Mouse (Mus musculus) frontal cortex, postnatal 36 days (tissue): ENCODE measurements around the gene Tbc1d13.
A peak's percentile ranks its signal among the peaks of the same experiment; 100 is the strongest.

ENCODE experiments used
- DNase-seq, 2 experiments: peaks; one replicate each; pipeline ENCODE4 v3.0.0; 2022; ENCODE audit warnings: low spot score in 2 of 2

Gene Tbc1d13

GRCm38 (mm10) chr2:30133613-30134377, at the start of gene Tbc1d13:
Gene Tbc1d13, plus strand, starts transcription at chr2:30133746.
- peak; percentile 97 to 99 for DNase-seq

GRCm38 (mm10) chr2:30084113-30084512, 49.4 kb upstream of the Tbc1d13 start:
- DNase-seq = no peak

- no peak for DNase-seq
Observed at GRCm38 (mm10) chr2:30084632-30085031, 48.9 kb upstream of the Tbc1d13 start.

DNA sequence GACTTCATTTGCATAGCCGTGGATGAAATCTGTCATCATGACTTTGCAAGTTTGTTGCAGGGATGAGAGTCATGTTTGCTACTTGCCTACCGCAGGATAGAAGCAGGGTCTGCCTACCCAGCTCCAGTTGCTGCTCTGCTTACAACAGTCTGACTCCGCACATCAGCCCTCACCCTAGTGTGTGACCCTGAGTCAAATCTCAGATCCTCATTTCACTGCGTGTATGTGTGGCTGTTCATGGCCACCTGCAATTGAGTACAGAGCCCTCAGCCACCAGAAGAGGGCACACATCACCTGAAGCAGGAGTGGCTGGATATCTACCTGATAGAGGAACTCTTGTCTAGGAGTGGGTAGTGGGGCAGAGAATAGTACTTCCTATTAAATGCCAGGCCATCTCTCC, 46.2 kb upstream of the Tbc1d13 start:
- no peak for DNase-seq

DNA sequence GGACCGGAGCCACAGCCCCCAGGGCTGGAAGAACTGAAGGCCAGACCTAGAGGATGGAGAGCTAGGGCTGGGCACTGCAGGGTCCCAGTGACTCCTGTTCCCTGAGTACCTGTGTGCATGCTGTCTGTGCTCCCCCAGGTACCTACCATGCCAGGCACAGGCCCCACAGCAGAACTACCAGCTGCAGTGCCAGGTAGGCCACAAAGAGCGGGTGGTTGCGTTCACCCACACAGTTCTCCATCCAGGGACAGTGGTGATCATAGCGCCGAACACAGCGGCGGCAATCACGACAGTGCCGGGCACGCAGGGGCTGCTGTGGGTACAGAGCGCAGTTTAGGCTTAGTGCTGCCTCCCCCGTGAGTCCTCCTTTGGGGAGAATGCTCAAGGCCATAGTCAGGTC, 42.0 kb upstream of the Tbc1d13 start:
- no peak for DNase-seq

DNA sequence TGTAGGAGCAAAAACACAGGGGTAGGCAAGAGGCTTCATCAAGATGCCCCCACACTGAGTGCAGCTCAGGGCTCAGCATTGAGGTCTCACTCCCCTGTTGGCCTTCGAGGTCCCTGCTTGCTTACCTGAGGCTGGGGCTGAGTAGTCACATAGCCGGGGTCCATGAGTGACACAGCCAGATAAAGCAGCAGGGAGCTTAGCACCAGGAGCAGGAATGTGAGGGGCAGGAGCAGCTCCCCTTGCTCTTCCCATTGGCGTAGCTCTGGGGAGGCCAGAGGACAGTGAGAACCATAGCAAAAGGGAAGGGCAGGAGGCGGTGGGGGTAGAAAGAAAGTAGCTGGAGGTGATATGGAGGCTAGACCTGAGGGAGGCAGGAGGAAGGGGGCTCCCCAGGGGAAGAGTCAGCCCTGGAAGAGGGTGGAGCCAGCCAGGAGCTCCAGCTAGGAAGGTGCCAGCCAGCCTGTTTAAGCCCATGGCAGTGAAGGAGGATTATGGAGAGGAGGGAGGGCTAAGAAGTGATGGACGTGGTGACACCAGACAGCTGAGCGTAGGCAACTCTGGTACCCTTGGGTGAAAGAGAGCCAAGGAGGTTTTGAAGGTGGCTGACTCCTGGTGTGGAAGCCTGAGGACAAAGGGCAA, 41.1 kb upstream of the Tbc1d13 start:
- DNase-seq = no peak

DNA sequence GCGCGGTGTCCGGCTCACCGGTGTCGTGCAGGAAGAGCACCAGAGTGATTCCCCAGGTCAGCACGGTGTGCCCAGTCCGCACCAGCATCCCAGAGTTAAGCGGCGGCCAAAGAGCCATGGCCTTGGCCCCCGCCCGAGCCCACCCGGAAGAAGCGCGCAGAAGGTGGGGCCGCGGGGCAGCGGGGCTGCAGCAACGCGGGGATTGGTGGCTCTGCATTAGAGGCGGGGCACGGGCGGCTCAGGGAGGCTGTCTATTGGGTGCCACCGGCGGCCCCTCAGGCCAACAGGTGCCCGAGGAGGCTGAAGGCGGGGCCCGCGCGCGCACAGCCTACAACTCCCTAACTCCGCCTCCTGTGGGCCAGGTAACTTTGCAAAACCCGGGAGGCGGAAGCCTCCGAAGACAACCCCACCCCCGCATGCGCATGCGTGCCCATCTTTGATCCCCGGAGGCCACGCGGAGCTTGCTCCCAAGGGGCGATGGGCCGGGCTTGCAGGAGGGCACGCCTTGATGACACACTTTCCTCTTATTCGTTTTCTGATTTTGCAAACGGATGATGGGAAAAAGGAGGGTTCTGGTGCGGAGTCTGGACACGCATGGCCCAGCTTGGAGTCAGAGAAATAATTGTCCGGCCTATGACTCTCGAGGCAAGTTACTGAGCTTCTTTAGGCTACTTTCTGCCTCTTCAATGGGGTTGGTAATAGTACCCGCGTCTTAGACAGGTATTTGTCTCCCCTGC, 39.9 kb upstream of the Tbc1d13 start, which contains the start of gene Zdhhc12:
Gene Zdhhc12, minus strand, starts transcription at position 178 of the 737 bp plus-strand sequence.
- peak; percentile 90 to 92 for DNase-seq

DNA sequence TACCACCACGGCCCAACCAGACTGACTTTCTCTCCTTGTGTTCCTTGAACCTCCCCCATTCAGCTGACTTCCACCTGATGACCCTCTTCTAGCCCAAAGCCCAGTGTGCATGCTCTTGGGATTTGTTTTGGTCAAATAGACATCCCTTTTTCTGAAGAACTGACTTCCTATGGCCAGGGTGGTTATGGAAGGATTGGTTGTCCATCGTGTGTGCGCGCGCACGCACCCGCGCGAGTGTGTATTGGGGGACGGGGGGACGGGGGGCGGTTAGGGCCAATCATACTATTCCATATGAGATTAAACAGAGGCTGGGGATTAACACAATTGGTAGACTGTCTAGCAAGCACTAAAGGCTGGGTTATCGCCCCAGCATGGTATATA, 39.3 kb upstream of the Tbc1d13 start:
- no peak for DNase-seq

GRCm38 (mm10) chr2:30095882-30096527, 37.5 kb upstream of the Tbc1d13 start:
- DNase-seq = peak in 1 of 2 experiments; percentile 24

DNA sequence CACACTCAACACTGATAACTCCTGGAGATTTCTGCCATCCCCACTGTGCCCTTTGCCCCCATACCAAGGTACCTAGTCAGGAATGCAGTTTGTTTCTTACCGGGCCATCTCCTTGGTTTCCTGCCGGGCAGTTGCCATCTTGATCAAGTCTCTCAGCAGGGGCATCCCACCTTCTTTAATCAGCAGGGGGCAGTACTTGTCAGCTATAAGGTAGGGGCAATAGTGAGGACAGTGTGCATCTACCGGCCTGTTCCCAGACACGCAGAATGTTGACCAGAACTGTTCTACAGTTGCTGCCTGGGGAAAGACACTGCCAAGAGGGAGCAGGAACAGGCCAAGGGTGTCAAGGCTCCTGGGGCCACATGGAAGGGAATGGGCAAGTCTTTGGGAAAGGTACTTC, 33.3 kb upstream of the Tbc1d13 start:
- no peak for DNase-seq

GRCm38 (mm10) chr2:30106364-30106763, 27.2 kb upstream of the Tbc1d13 start:
- DNase-seq = peak in 1 of 2 experiments; percentile 50

DNA sequence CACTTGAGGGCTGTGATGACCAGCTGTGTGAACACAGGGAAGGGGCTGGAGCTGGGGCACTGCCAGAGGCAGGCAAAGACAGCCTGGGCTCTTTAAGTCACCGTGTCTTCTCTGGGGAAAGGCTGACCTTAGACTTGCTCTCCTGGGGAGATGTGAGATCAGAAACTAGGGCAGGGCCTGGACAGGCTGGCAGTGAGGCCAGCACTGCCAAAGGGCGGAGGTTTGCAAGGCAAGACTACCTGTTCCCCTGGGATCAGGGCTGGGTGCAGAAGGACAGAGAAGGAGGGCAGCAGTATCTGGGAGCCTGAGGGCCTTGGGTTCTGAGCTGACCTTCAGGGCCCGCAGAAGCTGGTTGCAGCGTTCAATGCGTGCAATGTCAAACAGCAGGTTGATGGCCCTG, 25.9 kb upstream of the Tbc1d13 start:
- DNase-seq = no peak

DNA sequence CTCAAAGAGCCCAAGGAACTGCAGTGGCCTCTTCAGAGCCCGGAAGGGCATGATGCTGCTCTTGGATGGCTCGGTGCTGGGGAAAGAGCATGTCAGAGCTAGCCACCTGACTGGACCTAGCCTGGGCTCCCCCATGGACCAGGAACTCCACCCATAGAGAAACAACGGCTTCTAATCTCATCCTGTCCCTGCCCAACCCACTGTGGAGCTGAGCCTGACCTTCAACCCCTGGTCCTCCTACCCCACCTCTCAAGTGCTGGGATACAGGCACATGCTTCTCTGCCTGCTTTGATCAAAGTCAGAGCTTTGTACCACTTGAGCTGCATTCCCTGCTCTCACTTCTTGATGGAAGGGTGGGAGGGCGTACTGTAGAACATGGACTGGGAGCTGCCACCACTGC, 25.3 kb upstream of the Tbc1d13 start:
- DNase-seq = no peak

DNA sequence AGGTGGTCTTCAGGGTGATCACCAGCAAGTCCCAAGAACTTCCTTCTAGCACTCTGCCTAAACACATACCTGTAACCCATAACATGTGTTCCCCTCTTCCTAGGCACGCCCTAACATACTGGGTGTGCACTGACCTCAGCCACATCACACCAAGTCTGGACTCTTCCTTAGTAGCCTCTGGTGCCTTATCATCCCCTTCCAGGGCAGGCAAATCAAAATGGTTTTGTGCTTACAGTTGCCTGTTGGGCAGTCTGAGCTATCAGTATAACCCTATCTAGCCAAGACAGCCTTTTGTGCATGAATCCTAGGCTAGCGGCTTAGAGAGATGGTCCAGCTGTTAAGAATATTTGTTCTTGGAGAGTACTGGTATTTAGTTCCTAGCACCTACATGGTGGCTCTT, 22.0 kb upstream of the Tbc1d13 start:
- DNase-seq = no peak

GRCm38 (mm10) chr2:30112564-30112963, 21.0 kb upstream of the Tbc1d13 start:
- no peak for DNase-seq

GRCm38 (mm10) chr2:30119641-30120051, 13.9 kb upstream of the Tbc1d13 start:
- peak; percentile 74 to 76 for DNase-seq

DNA sequence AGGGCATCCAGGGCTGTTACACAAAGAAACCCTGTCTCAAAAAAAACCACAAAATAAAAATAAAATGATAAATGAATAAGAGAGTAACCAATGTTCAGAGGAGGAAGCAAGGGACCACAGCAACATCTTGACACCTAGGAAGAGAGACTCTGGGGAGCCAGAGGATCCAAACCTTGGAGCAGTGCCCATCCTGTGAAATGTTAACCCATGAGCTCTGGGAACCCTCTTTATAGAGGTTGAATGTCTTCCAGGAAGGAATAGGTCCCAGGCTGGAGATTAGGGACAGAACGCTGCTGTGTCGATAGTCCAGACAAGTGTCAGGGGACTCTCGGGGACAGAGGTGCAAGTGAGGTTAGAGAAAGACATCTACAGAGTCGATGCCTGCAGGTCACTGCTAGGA, 13.3 kb upstream of the Tbc1d13 start:
- no peak for DNase-seq

DNA sequence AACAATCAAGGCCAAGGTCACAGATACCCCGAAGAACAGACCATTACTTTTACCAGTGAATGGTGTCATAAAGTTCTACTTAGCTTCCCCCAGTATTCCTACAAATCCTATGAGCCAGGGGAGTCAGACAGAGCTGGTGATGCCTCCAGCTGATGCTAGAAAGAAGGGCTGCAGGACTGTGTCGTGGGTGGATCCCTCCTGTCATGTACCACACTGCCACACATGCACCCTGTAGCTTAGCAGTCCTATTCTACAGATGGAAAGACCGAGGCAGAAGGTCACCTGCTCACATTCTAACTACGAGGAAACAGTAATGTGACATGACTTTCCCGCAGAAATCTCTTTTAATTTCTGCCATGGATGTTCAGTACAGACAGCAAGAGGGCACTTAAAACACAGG, 10.8 kb upstream of the Tbc1d13 start:
- DNase-seq = no peak

- DNase-seq = peak in 1 of 2 experiments; percentile 31
Observed at GRCm38 (mm10) chr2:30123729-30124471, 9.6 kb upstream of the Tbc1d13 start.

DNA sequence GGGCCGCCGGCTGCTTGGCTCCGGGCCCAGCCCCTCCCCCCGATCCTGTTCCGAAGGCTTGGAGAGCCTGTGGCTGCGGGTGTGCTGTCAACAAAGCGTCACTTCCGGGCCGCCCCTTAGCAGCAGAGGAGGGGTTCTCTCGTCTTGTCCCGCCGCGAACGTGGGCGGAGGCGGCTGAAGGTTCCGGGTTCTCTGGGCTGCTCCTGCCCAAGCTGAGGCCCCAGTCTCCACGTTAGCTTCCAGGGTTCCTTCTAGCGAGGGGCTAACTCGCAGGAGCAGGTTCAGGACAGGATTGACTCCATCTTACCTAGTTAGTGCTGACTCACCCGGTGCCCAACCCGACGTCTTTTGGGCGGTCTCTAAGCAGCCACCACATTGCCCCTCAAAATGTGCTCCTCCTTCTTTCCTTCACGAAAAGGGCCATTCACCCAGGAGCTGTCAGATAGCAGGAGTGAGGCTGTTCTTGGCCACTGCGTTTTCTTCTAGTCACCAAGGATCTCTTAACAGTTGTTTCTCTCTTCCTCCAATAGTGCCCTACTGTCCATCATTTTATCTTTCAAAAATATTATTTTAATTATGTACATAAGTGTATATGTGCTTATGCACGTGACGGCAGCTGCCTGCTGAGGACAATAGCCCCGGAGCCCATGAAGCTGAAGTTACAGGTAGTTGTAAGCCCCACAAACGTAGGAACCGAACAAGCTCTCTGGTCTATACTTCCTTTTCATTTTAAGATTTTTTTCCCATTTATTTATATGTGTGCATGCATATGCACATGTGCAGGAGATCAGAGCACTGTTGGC, 8.9 kb upstream of the Tbc1d13 start, which contains the start of gene Zer1:
Gene Zer1, minus strand, starts transcription at position 114 of the 803 bp plus-strand sequence.
- DNase-seq = peak; percentile 95
